Mouse (Mus musculus): ENCODE measurements around the gene Cphx2. TPM values are rescaled to one million over a fixed set of nuclear protein-coding genes. Genes with fewer than 3 reads are reported as not detected.

Cphx2 gene
- total RNA-seq (2023): not detected

GRCm38 (mm10) chr14:26081216-26081615 lies at the start of gene Cphx2:
TSS of gene Cphx2 (plus strand) at chr14:26081516.

GRCm38 (mm10) chr14:26042611-26043010 lies 38.7 kb upstream of the Cphx2 start, which contains the start of gene Gm9780:
TSS of gene Gm9780 (minus strand) at chr14:26042711.

GRCm38 (mm10) chr14:26067325-26067633 lies 14.0 kb upstream of the Cphx2 start, which contains the start of gene Tmem254c:
TSS of gene Tmem254c (minus strand) at chr14:26067355.

GRCm38 (mm10) chr14:26081997-26082396 lies 681 bp downstream of the Cphx2 start, which contains the start of gene Cphx3:
TSS of gene Cphx3 (plus strand) at chr14:26082297.

GRCm38 (mm10) chr14:26118150-26118549 lies 36.8 kb downstream of the Cphx2 start, which contains the start of gene Duxbl2:
TSS of gene Duxbl2 (plus strand) at chr14:26118349.

Other genes with a start within 250 kb of the Cphx2 start
- 100 to 1,000 TPM; 389 to 411 TPM for gene Anxa11, start 239.4 kb upstream of the Cphx2 start, total RNA-seq (2023)
- gene Plac9a, start 178.4 kb upstream of the Cphx2 start, total RNA-seq (2023): not detected
- gene Tmem254a, start 153.8 kb upstream of the Cphx2 start, total RNA-seq (2023): 1 to 10 TPM; 1.7 to 2.7 TPM
- not detected for gene Cphx1, start 143.2 kb upstream of the Cphx2 start, total RNA-seq (2023)
- not detected for gene Duxbl1, start 102.9 kb upstream of the Cphx2 start, total RNA-seq (2023)
- not detected for gene Gm9780, start 38.8 kb upstream of the Cphx2 start, total RNA-seq (2023)
- gene Tmem254c, start 14.2 kb upstream of the Cphx2 start, total RNA-seq (2023): 10 to 100 TPM in 1 of 2 experiments, 1 to 10 TPM in 1; 9.5 to 14.1 TPM
- gene Cphx3, start 781 bp downstream of the Cphx2 start, total RNA-seq (2023): not detected
- not detected for gene Duxbl2, start 36.8 kb downstream of the Cphx2 start, total RNA-seq (2023)
- not detected for gene Plac9b, start 101.0 kb downstream of the Cphx2 start, total RNA-seq (2023)
- 1 to 10 TPM in 1 of 2 experiments, not detected in 1; 8.1 TPM for gene Tmem254b, start 125.5 kb downstream of the Cphx2 start, total RNA-seq (2023)
- not detected for gene Duxbl3, start 176.4 kb downstream of the Cphx2 start, total RNA-seq (2023)

Data from neutrophil, adult 59 days (primary cell).